Comparison of ENCODE assay signal across 8 mouse cellular contexts in genomic region chr14:77874304-77875241, GRCm38 (mm10). TPM values are rescaled to one million over a fixed set of nuclear protein-coding genes. Genes with fewer than 3 reads are reported as not detected.
A peak's percentile ranks its signal among the peaks of the same experiment; 100 is the strongest.
DNase-seq lines count a peak whose midpoint lies in the region; ATAC-seq and TF ChIP-seq lines count a peak whose summit lies in the region.

Gene Dnajc15 (minus strand): TSS chr14:77875125.

- H3ac ChIP-seq in myocyte (ENCODE audit: control insufficient read depth, insufficient read length): peak within 1 kb of the TSS; percentile 22

- H3K4me1 ChIP-seq in forebrain, embryonic 10.5 days: peaks cover 20% of the 10 kb centered on the region
- peaks cover 2 to 11% of the 10 kb centered on the region in 2 experiments; a peak in 2 of 4 replicates for H3K4me1 ChIP-seq in heart, embryonic 14.5 days (ENCODE audit: control insufficient read depth in 2 of 2, insufficient read depth in 2 of 2, low read length in 2 of 2)
- H3K4me1 ChIP-seq in liver, embryonic 11.5 days (replicated peaks; ENCODE audit: control insufficient read depth, insufficient read depth, low read length): peaks cover 6% of the 10 kb centered on the region; the same call in 1 of the 2 replicates

- TF ChIP-seq POLR2A in myocyte (IDR thresholded peaks at IDR 0.05; ENCODE audit: insufficient read length, low read depth): peak; percentile 81

- peak within 1 kb of the TSS; percentile 89 for H3K27ac ChIP-seq in forebrain, embryonic 10.5 days
- H3K27ac ChIP-seq in heart, embryonic 14.5 days (replicated peaks in 1 of 2; ENCODE audit: control insufficient read depth in 1 of 2, insufficient read depth in 1 of 2, low read depth in 2 of 2, low read length in 2 of 2): peak within 1 kb of the TSS in 1 of 2 experiments; percentile 65; a peak in 3 of 4 replicates
- H3K27ac ChIP-seq in liver, embryonic 11.5 days (ENCODE audit: low read depth, low read length): no peak within 1 kb of the TSS

- H3K79me2 ChIP-seq in myocyte (ENCODE audit: control insufficient read depth, insufficient read depth): peaks cover 13% of the 10 kb centered on the region

- H3K36me3 ChIP-seq in forebrain, embryonic 10.5 days (replicated peaks): no peaks in the 10 kb centered on the region; the same call in 1 of the 2 replicates
- H3K36me3 ChIP-seq in heart, embryonic 14.5 days (ENCODE audit: control insufficient read depth, insufficient read depth, low read length): peaks cover 7% of the 10 kb centered on the region; the same call in 1 of the 2 replicates
- H3K36me3 ChIP-seq in liver, embryonic 11.5 days (ENCODE audit: control insufficient read depth, insufficient read depth, low read length): no peaks in the 10 kb centered on the region
- H3K36me3 ChIP-seq in myocyte (ENCODE audit: control insufficient read depth, insufficient read depth): peaks cover 4% of the 10 kb centered on the region

- no peaks in the 10 kb centered on the region for H3K9me3 ChIP-seq in forebrain, embryonic 10.5 days
- H3K9me3 ChIP-seq in heart, embryonic 14.5 days (ENCODE audit: control insufficient read depth, low read length): no peaks in the 10 kb centered on the region
- H3K9me3 ChIP-seq in liver, embryonic 11.5 days (ENCODE audit: control insufficient read depth, low read length): no peaks in the 10 kb centered on the region

- peak; percentile 80 for DNase-seq in c-Kit-positive CD71-positive TER-119-negative erythroid progenitor cells, embryonic 14.5 days (ENCODE audit: low read depth)
- peak; percentile 82 for DNase-seq in forebrain, embryonic 10.5 days (ENCODE audit: extremely low spot score, low spot score)
- DNase-seq in kidney, postnatal 10 days: peak; percentile 93
- DNase-seq in liver, embryonic 11.5 days (ENCODE audit: low spot score): peak; percentile 81
- DNase-seq in spleen, postnatal 4 days (ENCODE audit: low spot score in 2 of 2): peak; percentile 82 to 93

- peak; percentile 58 for ATAC-seq in CD4-positive, CD25-positive, alpha-beta regulatory T cell, adult 4 months
- peak; percentile 89 for ATAC-seq in heart, embryonic 14.5 days (ENCODE audit: insufficient number of reproducible peaks, insufficient read depth, low FRiP score, low read depth)
- peak; percentile 90 for ATAC-seq in liver, embryonic 11.5 days (replicated peaks; ENCODE audit: low FRiP score)

- WGBS in forebrain, embryonic 10.5 days: under 1% methylated on average over 44 of the region's 44 CpGs
- WGBS in heart, embryonic 14.5 days: 2% methylated on average over 44 of the region's 44 CpGs
- WGBS in liver, embryonic 11.5 days: 2% methylated on average over 44 of the region's 44 CpGs

- H3K4me3 ChIP-seq in forebrain, embryonic 10.5 days: peak within 1 kb of the TSS; percentile 94
- H3K4me3 ChIP-seq in heart, embryonic 14.5 days (ENCODE audit: control insufficient read depth in 1 of 2, insufficient read depth in 1 of 2, low read depth in 1 of 2, low read length in 2 of 2): peak within 1 kb of the TSS; percentile 98 to 99
- peak within 1 kb of the TSS; percentile 90 for H3K4me3 ChIP-seq in liver, embryonic 11.5 days (ENCODE audit: low read depth, low read length)
- peak within 1 kb of the TSS; percentile 81 for H3K4me3 ChIP-seq in myocyte

- H3K9ac ChIP-seq in heart, embryonic 14.5 days (ENCODE audit: low read length): peak within 1 kb of the TSS; percentile 94
- H3K9ac ChIP-seq in liver, embryonic 11.5 days (ENCODE audit: low read depth, low read length): peak within 1 kb of the TSS; percentile 85

- no peaks in the 10 kb centered on the region for H3K27me3 ChIP-seq in forebrain, embryonic 10.5 days (ENCODE audit: poor library complexity, severe bottlenecking)
- no peaks in the 10 kb centered on the region for H3K27me3 ChIP-seq in heart, embryonic 14.5 days (ENCODE audit: control insufficient read depth, insufficient read depth, low read length)
- H3K27me3 ChIP-seq in liver, embryonic 11.5 days (replicated peaks; ENCODE audit: control insufficient read depth, insufficient read depth, low read length): no peaks in the 10 kb centered on the region
- H3K27me3 ChIP-seq in myocyte (ENCODE audit: control insufficient read depth, insufficient read depth, insufficient read length): no peaks in the 10 kb centered on the region

- peak within 1 kb of the TSS; percentile 84 for H3K4me2 ChIP-seq in heart, embryonic 14.5 days (ENCODE audit: low read length)
- peak within 1 kb of the TSS; percentile 78 for H3K4me2 ChIP-seq in liver, embryonic 11.5 days
- H3K4me2 ChIP-seq in myocyte (ENCODE audit: low read depth): peak within 1 kb of the TSS; percentile 86

TF ChIP-seq in myocyte, 11 proteins besides CTCF, POLR2A, EP300 and RAD21:
- TF ChIP-seq POLR2AphosphoS2 (IDR thresholded peaks at IDR 0.05; ENCODE audit: insufficient read length, low read depth) (peak; percentile 65), E2F4 (IDR thresholded peaks at IDR 0.05; ENCODE audit: insufficient read depth) (no peak)

RNA-seq across cellular contexts. Expression of gene Dnajc15, which starts in this region (rescaled TPM):
- 100 to 1,000 TPM in 1 of 2 experiments, 10 to 100 TPM in 1; 76.0 to 120 TPM for polyA plus RNA-seq in CD4-positive, CD25-positive, alpha-beta regulatory T cell, adult 4 months (2017; shearing (Covaris generic))
- polyA plus RNA-seq in forebrain, embryonic 10.5 days (2016; fragmentation: Nextera tagmentation; extraction: Ambion mirVana): 119 and 127 TPM in 2 replicates
- 167 and 179 TPM in 2 replicates for polyA plus RNA-seq in heart, embryonic 14.5 days (2014; fragmentation: Nextera tagmentation; extraction: Ambion mirVana)
- 98.1 and 100 TPM in 2 replicates for polyA plus RNA-seq in liver, embryonic 11.5 days (2014; fragmentation: Nextera tagmentation; extraction: Ambion mirVana)
- 74.7 TPM for polyA plus RNA-seq in myocyte (2012; fragmentation: generic; extraction: Trizol)
